Mouse (Mus musculus) heart, embryonic 12.5 days (tissue): Measurements from ENCODE around the gene Zap70. TPM values are rescaled to one million over a fixed set of nuclear protein-coding genes. Genes with fewer than 3 reads are reported as not detected.
"Not testable (repeated sequence)": the region's sequence is repeated elsewhere in the genome, so short reads cannot be mapped to it uniquely, and the experiment has no call there.

Experiments used
- ATAC-seq: fragments of 200-750 bp; cut with Nextera tagmentation; 2 replicates; pipeline ENCODE4 v1.8.0; 2017; ENCODE audit warnings: moderate TSS enrichment, moderate library complexity; ENCODE audit not compliant: insufficient number of reproducible peaks, low FRiP score
- H3K27ac ChIP-seq: fragments of 300-500 bp; sonication (generic); 2 replicates; pipeline ENCODE4 v1.5.1; 2016; ENCODE audit warnings: mild to moderate bottlenecking, moderate library complexity; ENCODE audit not compliant: poor library complexity, severe bottlenecking
- H3K27me3 ChIP-seq: fragments of 300-500 bp; sonication (generic); replicated peaks from 2 replicates; pipeline ENCODE4 v1.6.1; 2016; ENCODE audit warnings: mild to moderate bottlenecking, moderate library complexity
- H3K36me3 ChIP-seq: fragments of 300-500 bp; sonication (generic); 2 replicates; pipeline ENCODE4 v1.6.1; 2016; ENCODE audit warnings: mild to moderate bottlenecking, moderate library complexity
- H3K4me1 ChIP-seq: fragments of 300-500 bp; sonication (generic); replicated peaks from 2 replicates; pipeline ENCODE4 v1.6.1; 2016; ENCODE audit warnings: mild to moderate bottlenecking
- H3K4me2 ChIP-seq: fragments of 300-500 bp; sonication (generic); 2 replicates; pipeline ENCODE4 v1.6.1; 2016; ENCODE audit warnings: mild to moderate bottlenecking, moderate library complexity
- H3K4me3 ChIP-seq: fragments of 300-500 bp; sonication (generic); 2 replicates; pipeline ENCODE4 v1.5.1; 2016; ENCODE audit warnings: mild to moderate bottlenecking
- H3K9ac ChIP-seq: fragments of 300-500 bp; sonication (generic); 2 replicates; pipeline ENCODE4 v1.6.1; 2016; ENCODE audit warnings: mild to moderate bottlenecking, moderate library complexity
- H3K9me3 ChIP-seq: fragments of 300-500 bp; sonication (generic); replicated peaks from 2 replicates; pipeline ENCODE4 v1.6.1; 2016; ENCODE audit warnings: mild to moderate bottlenecking, moderate library complexity
- WGBS: fragments of 180-500 bp; shearing (Covaris S2); methylation state at CpG from one replicate; pipeline ENCODE4 v1.1.7; 2016; 5-methylcytosine and 5-hydroxymethylcytosine counted together
- polyA plus RNA-seq: library from polyadenylated mRNA; unstranded; fragments of >200 nt; fragmentation: Nextera tagmentation; extraction: Ambion mirVana; gene quantifications from 2 replicates; pipeline ENCODE4 v1.2.1, GENCODE M21; 2016

Zap70 gene
- polyA plus RNA-seq, 1 experiment from 2014 or later = 0.33 TPM

GRCm38 (mm10) chr1:36806181-36806905 is 44.7 kb downstream of the Zap70 start:
- Histone ChIP-seq H3K27me3 (no peaks in the 10 kb centered on the region), H3K4me1 (no peaks in the 10 kb centered on the region), H3K36me3 (peaks cover 87% of the 10 kb centered on the region), H3K9ac (no peak overlapping the region), H3K4me2 (no peak overlapping the region), H3K4me3 (no peak overlapping the region), H3K9me3 (no peaks in the 10 kb centered on the region), H3K27ac (no peak overlapping the region)
- no peak for ATAC-seq
- 96% methylated on average over 7 of the region's 7 CpGs for WGBS

GRCm38 (mm10) chr1:36807086-36807485 is 45.5 kb downstream of the Zap70 start:
- Histone ChIP-seq H3K4me1 (no peaks in the 10 kb centered on the region), H3K36me3 (peaks cover 87% of the 10 kb centered on the region), H3K4me3 (no peak overlapping the region), H3K4me2 (no peak overlapping the region), H3K27me3 (no peaks in the 10 kb centered on the region), H3K9ac (no peak overlapping the region), H3K9me3 (no peaks in the 10 kb centered on the region), H3K27ac (no peak overlapping the region)
- WGBS = 72% methylated on average over 1 of the region's 1 CpGs
- no peak for ATAC-seq

GRCm38 (mm10) chr1:36807782-36808565 is 46.4 kb downstream of the Zap70 start:
- H3K27ac ChIP-seq = no peak overlapping the region
- 95% methylated on average over 14 of the region's 14 CpGs for WGBS
- H3K9me3 ChIP-seq = no peaks in the 10 kb centered on the region
- no peak overlapping the region for H3K9ac ChIP-seq
- H3K4me2 ChIP-seq = no peak overlapping the region
- no peaks in the 10 kb centered on the region for H3K4me1 ChIP-seq
- peaks cover 86% of the 10 kb centered on the region for H3K36me3 ChIP-seq
- H3K4me3 ChIP-seq = no peak overlapping the region
- no peaks in the 10 kb centered on the region for H3K27me3 ChIP-seq
- no peak for ATAC-seq

- Histone ChIP-seq H3K36me3 (peaks cover 71% of the 10 kb centered on the region), H3K4me3 (no peak overlapping the region), H3K27me3 (no peaks in the 10 kb centered on the region), H3K4me2 (no peak overlapping the region), H3K27ac (no peak overlapping the region), H3K9me3 (no peaks in the 10 kb centered on the region), H3K9ac (no peak overlapping the region), H3K4me1 (peaks cover 7% of the 10 kb centered on the region)
- no peak for ATAC-seq
- WGBS = 92% methylated on average over 7 of the region's 7 CpGs
These were observed 50.2 kb downstream of the Zap70 start for GRCm38 (mm10) chr1:36811806-36812205.

GRCm38 (mm10) chr1:36813415-36813814 is 51.8 kb downstream of the Zap70 start:
- peak overlapping the region; percentile 62; the same call in 1 of the 2 replicates for H3K27ac ChIP-seq
- peak; percentile 51; the same call in 1 of the 2 replicates for ATAC-seq
- peaks cover 7% of the 10 kb centered on the region for H3K4me1 ChIP-seq
- H3K9me3 ChIP-seq = no peaks in the 10 kb centered on the region
- no peaks in the 10 kb centered on the region for H3K27me3 ChIP-seq
- H3K36me3 ChIP-seq = peaks cover 72% of the 10 kb centered on the region
- H3K9ac ChIP-seq = no peak overlapping the region
- H3K4me2 ChIP-seq = peak overlapping the region; percentile 21; the same call in 1 of the 2 replicates
- 16% methylated on average over 7 of the region's 7 CpGs for WGBS
- H3K4me3 ChIP-seq = no peak overlapping the region

- H3K27me3 ChIP-seq = no peaks in the 10 kb centered on the region
- ATAC-seq = no peak
- H3K4me2 ChIP-seq = no peak overlapping the region
- 72% methylated on average over 5 of the region's 5 CpGs for whole genome bisulfite sequencing
- no peak overlapping the region for H3K4me3 ChIP-seq
- H3K9me3 ChIP-seq = no peaks in the 10 kb centered on the region
- H3K9ac ChIP-seq = no peak overlapping the region
- peaks cover 7% of the 10 kb centered on the region for H3K4me1 ChIP-seq
- H3K27ac ChIP-seq = no peak overlapping the region
- peaks cover 74% of the 10 kb centered on the region for H3K36me3 ChIP-seq
These were observed 52.8 kb downstream of the Zap70 start for GRCm38 (mm10) chr1:36814271-36814903.

- H3K36me3 ChIP-seq = peaks cover 73% of the 10 kb centered on the region
- WGBS = 88% methylated on average over 6 of the region's 6 CpGs
- no peak for ATAC-seq
These were observed 53.6 kb downstream of the Zap70 start for GRCm38 (mm10) chr1:36815166-36815565.

GRCm38 (mm10) chr1:36821918-36822317 is 60.3 kb downstream of the Zap70 start:
- not testable (repeated sequence) for H3K27ac ChIP-seq, H3K4me2 ChIP-seq, H3K4me1 ChIP-seq, H3K9ac ChIP-seq, H3K4me3 ChIP-seq, H3K27me3 ChIP-seq, H3K9me3 ChIP-seq, ATAC-seq
- 88% methylated on average over 4 of the region's 4 CpGs for WGBS
- peaks cover 78% of the 10 kb centered on the region for H3K36me3 ChIP-seq

More at GRCm38 (mm10) chr1:36815166-36815565, 53.6 kb downstream of the Zap70 start:
- Histone ChIP-seq H3K4me1 (peaks cover 7% of the 10 kb centered on the region), H3K9me3 (no peaks in the 10 kb centered on the region), H3K27ac (no peak overlapping the region), H3K4me2 (no peak overlapping the region), H3K27me3 (no peaks in the 10 kb centered on the region), H3K4me3 (no peak overlapping the region), H3K9ac (no peak overlapping the region)

GRCm38 (mm10) chr1:36824356-36824755 is 62.8 kb downstream of the Zap70 start:
- Histone ChIP-seq H3K9ac (no peak overlapping the region), H3K27ac (no peak overlapping the region), H3K36me3 (peaks cover 67% of the 10 kb centered on the region), H3K27me3 (no peaks in the 10 kb centered on the region), H3K4me2 (no peak overlapping the region), H3K9me3 (no peaks in the 10 kb centered on the region), H3K4me3 (no peak overlapping the region), H3K4me1 (no peaks in the 10 kb centered on the region)
- whole genome bisulfite sequencing = 91% methylated on average over 5 of the region's 5 CpGs
- no peak for ATAC-seq

GRCm38 (mm10) chr1:36830913-36831866 is 69.6 kb downstream of the Zap70 start:
- H3K36me3 ChIP-seq = peaks cover 54% of the 10 kb centered on the region
- H3K9ac ChIP-seq = no peak overlapping the region
- 68% methylated on average over 14 of the region's 14 CpGs for WGBS
- H3K27ac ChIP-seq = no peak overlapping the region
- no peak for ATAC-seq
- H3K4me1 ChIP-seq = no peaks in the 10 kb centered on the region
- H3K9me3 ChIP-seq = no peaks in the 10 kb centered on the region
- no peak overlapping the region for H3K4me3 ChIP-seq
- H3K4me2 ChIP-seq = no peak overlapping the region
- H3K27me3 ChIP-seq = no peaks in the 10 kb centered on the region
